Comparison of ENCODE assay signal across 8 mouse cellular contexts in genomic region chr5:98854264-98854626, GRCm38 (mm10). TPM values are rescaled to one million over a fixed set of nuclear protein-coding genes. Genes with fewer than 3 reads are reported as not detected.
DNase-seq lines count a peak whose midpoint lies in the region; ATAC-seq and TF ChIP-seq lines count a peak whose summit lies in the region.

Bmp3 (plus strand) TSS chr5:98854415.

- no peak within 1 kb of the TSS for H3K27ac ChIP-seq in spleen, adult 2 months (ENCODE audit: insufficient read depth, low read length)
- H3K27ac ChIP-seq in forebrain, embryonic 14.5 days (ENCODE audit: low read depth, low read length): no peak within 1 kb of the TSS
- H3K27ac ChIP-seq in kidney, adult 2 months (ENCODE audit: insufficient read depth, low read depth, low read length): no peak within 1 kb of the TSS
- H3K27ac ChIP-seq in liver, embryonic 16.5 days (ENCODE audit: low read length): no peak within 1 kb of the TSS

- no peaks in the 10 kb centered on the region for H3K4me1 ChIP-seq in spleen, adult 2 months (ENCODE audit: control insufficient read depth, insufficient read depth, insufficient read length)
- 0 out of 2 replicates have a peak, but pooled peaks cover 3% of the 10 kb centered on the region for H3K4me1 ChIP-seq in forebrain, embryonic 14.5 days (ENCODE audit: control insufficient read depth, insufficient read depth, low read length)
- H3K4me1 ChIP-seq in kidney, adult 2 months (ENCODE audit: control insufficient read depth, insufficient read depth, low read length): no peaks in the 10 kb centered on the region
- H3K4me1 ChIP-seq in liver, embryonic 16.5 days (ENCODE audit: control insufficient read depth, low read depth, low read length): no peaks in the 10 kb centered on the region

- peak within 1 kb of the TSS; percentile 68 for H3K9ac ChIP-seq in forebrain, embryonic 14.5 days (ENCODE audit: low read length)
- no peak within 1 kb of the TSS for H3K9ac ChIP-seq in liver, embryonic 16.5 days (ENCODE audit: low read depth, low read length)

- peaks cover 7% of the 10 kb centered on the region; the same call in 1 of the 2 replicates for H3K27me3 ChIP-seq in spleen, adult 2 months (ENCODE audit: control insufficient read depth, insufficient read depth, low read length)
- peaks cover 17% of the 10 kb centered on the region for H3K27me3 ChIP-seq in forebrain, embryonic 14.5 days (replicated peaks; ENCODE audit: control insufficient read depth, insufficient read depth, low read length)
- H3K27me3 ChIP-seq in kidney, adult 2 months (replicated peaks; ENCODE audit: control insufficient read depth, insufficient read depth, low read length): 0 out of 2 replicates have a peak, but pooled peaks cover 1% of the 10 kb centered on the region
- peaks cover 30% of the 10 kb centered on the region for H3K27me3 ChIP-seq in liver, embryonic 16.5 days (ENCODE audit: control insufficient read depth, insufficient read depth, low read depth, low read length)

- H3K4me2 ChIP-seq in forebrain, embryonic 14.5 days (ENCODE audit: low read length): peak within 1 kb of the TSS; percentile 100
- H3K4me2 ChIP-seq in liver, embryonic 16.5 days (ENCODE audit: low read depth, low read length): peak within 1 kb of the TSS; percentile 37

- no peaks in the 10 kb centered on the region for H3K9me3 ChIP-seq in forebrain, embryonic 14.5 days (replicated peaks; ENCODE audit: control insufficient read depth, low read length)
- no peaks in the 10 kb centered on the region for H3K9me3 ChIP-seq in liver, embryonic 16.5 days (replicated peaks; ENCODE audit: control insufficient read depth, low read length)

- H3K4me3 ChIP-seq in spleen, adult 2 months (ENCODE audit: extremely low read depth, insufficient read depth, insufficient read length): peak within 1 kb of the TSS; percentile 8; the same call in 1 of the 2 replicates
- peak within 1 kb of the TSS; percentile 58 for H3K4me3 ChIP-seq in forebrain, embryonic 14.5 days (ENCODE audit: low read depth, low read length)
- H3K4me3 ChIP-seq in kidney, adult 2 months (ENCODE audit: insufficient read depth, low read depth, low read length): peak within 1 kb of the TSS; percentile 50
- peak within 1 kb of the TSS; percentile 33 for H3K4me3 ChIP-seq in liver, embryonic 16.5 days (ENCODE audit: low read depth, low read length)

- DNase-seq in spleen, adult 2 months (ENCODE audit: low read depth in 1 of 2, low spot score in 2 of 2): no peak
- no peak for DNase-seq in spleen, adult 12 weeks (ENCODE audit: low spot score)
- DNase-seq in forebrain, embryonic 14.5 days (ENCODE audit: low spot score): peak; percentile 47
- peak; percentile 9 for DNase-seq in kidney, adult 2 months
- DNase-seq in right cerebral cortex, adult 2 months (ENCODE audit: low spot score in 2 of 2): peak; percentile 51 to 56
- no peak for DNase-seq in cerebellum, adult 8-10 months

- TF ChIP-seq POLR2A in spleen, adult 2 months (IDR thresholded peaks at IDR 0.05; ENCODE audit: low read depth, low read length): no peak
- TF ChIP-seq POLR2A in kidney, adult 2 months (IDR thresholded peaks at IDR 0.05; ENCODE audit: low read depth, low read length): no peak

- ATAC-seq in forebrain, embryonic 14.5 days: peak; percentile 76
- no peak for ATAC-seq in liver, embryonic 16.5 days (ENCODE audit: low read depth)
- no peak for ATAC-seq in CD4-positive, CD25-positive, alpha-beta regulatory T cell, adult 4 months

- no peak for TF ChIP-seq CTCF in spleen, adult 2 months (IDR thresholded peaks at IDR 0.05; ENCODE audit: extremely low read depth, insufficient read depth, insufficient read length, insufficient replicate concordance)
- TF ChIP-seq CTCF in kidney, adult 2 months (conservative IDR thresholded peaks at IDR 0.05; ENCODE audit: insufficient read depth, insufficient read length, low read depth, low read length): no peak

- WGBS in spleen, adult 2 months: 19% methylated on average over 10 of the region's 10 CpGs
- WGBS in forebrain, embryonic 14.5 days: 3% methylated on average over 10 of the region's 10 CpGs
- 8% methylated on average over 10 of the region's 10 CpGs for WGBS in kidney, adult 2 months
- WGBS in liver, embryonic 16.5 days (ENCODE audit: insufficient replicate concordance): 10% methylated on average over 10 of the region's 10 CpGs

- H3K36me3 ChIP-seq in spleen, adult 2 months (ENCODE audit: control insufficient read depth, insufficient read depth, low read length): no peaks in the 10 kb centered on the region
- no peaks in the 10 kb centered on the region for H3K36me3 ChIP-seq in forebrain, embryonic 14.5 days (ENCODE audit: control insufficient read depth, insufficient read depth, low read length)
- H3K36me3 ChIP-seq in kidney, adult 2 months (ENCODE audit: control insufficient read depth, insufficient read depth, low read length): no peaks in the 10 kb centered on the region
- H3K36me3 ChIP-seq in liver, embryonic 16.5 days (ENCODE audit: control insufficient read depth, insufficient read depth): no peaks in the 10 kb centered on the region

RNA-seq across cellular contexts. Expression of gene Bmp3, which starts in this region (rescaled TPM):
- 1.2 and 1.3 TPM in 2 replicates for polyA plus RNA-seq in spleen, adult 2 months (2012; rRNA removed)
- 1.6 and 1.7 TPM in 2 replicates for polyA plus RNA-seq in forebrain, embryonic 14.5 days (2014; fragmentation: Nextera tagmentation; extraction: Ambion mirVana)
- 1.1 and 1.6 TPM in 2 replicates for polyA plus RNA-seq in kidney, adult 2 months (2012; rRNA removed)
- polyA plus RNA-seq in liver, embryonic 16.5 days (2015; fragmentation: Nextera tagmentation; extraction: Ambion mirVana): 0.06 and 0.07 TPM in 2 replicates
- under 1 TPM in 1 of 2 experiments, not detected in 1; 0.27 TPM for polyA plus RNA-seq in CD4-positive, CD25-positive, alpha-beta regulatory T cell, adult 4 months (2017; shearing (Covaris generic))

Comparison
In these comparisons a context has a peak if more than half of its experiments do, and no peak if none do; other contexts are left out.
1. DNase-seq: peak in forebrain, embryonic 14.5 days (single experiment), kidney, adult 2 months (single experiment) and right cerebral cortex, adult 2 months (2 of 2); none in spleen, adult 2 months (0 of 2), spleen, adult 12 weeks (single experiment) and cerebellum, adult 8-10 months (single experiment).
2. H3K4me3 ChIP-seq: peak in every context shown above with its lines; median percentile 58 in forebrain, embryonic 14.5 days; 50 in kidney, adult 2 months; 33 in liver, embryonic 16.5 days; 8 in spleen, adult 2 months.